Mouse (Mus musculus) midbrain, postnatal 0 days (tissue): ENCODE measurements around the gene Gab1. TPM values are rescaled to one million over a fixed set of nuclear protein-coding genes. Genes with fewer than 3 reads are reported as not detected.

ENCODE experiments used
- ATAC-seq: fragments of 200-750 bp; cut with Nextera tagmentation; 2 replicates; pipeline ENCODE4 v1.8.0; 2017; ENCODE audit warnings: moderate number of reproducible peaks, mild to moderate bottlenecking, moderate TSS enrichment, moderate library complexity; ENCODE audit not compliant: low FRiP score
- DNase-seq: peaks from one replicate; pipeline ENCODE4 v3.0.0-alpha.2; 2015; ENCODE audit warnings: low spot score
- H3K27ac ChIP-seq: fragments of 300-500 bp; sonication (generic); 2 replicates; pipeline ENCODE4 v1.5.1; 2014; ENCODE audit warnings: low read depth, mild to moderate bottlenecking, low read length, mixed read lengths
- H3K27me3 ChIP-seq: fragments of 300-500 bp; sonication (generic); 2 replicates; pipeline ENCODE4 v1.6.1; 2014; ENCODE audit warnings: low read length, control low read depth, mixed read lengths; ENCODE audit not compliant: insufficient read depth
- H3K36me3 ChIP-seq: fragments of 300-500 bp; sonication (generic); 2 replicates; pipeline ENCODE4 v1.6.1; 2014; ENCODE audit warnings: low read length, control low read depth, mixed read lengths; ENCODE audit not compliant: insufficient read depth
- H3K4me1 ChIP-seq: fragments of 300-500 bp; sonication (generic); 2 replicates; pipeline ENCODE4 v1.6.1; 2014; ENCODE audit warnings: mild to moderate bottlenecking, control low read depth, antibody characterized with exemption, low read length, mixed read lengths; ENCODE audit not compliant: insufficient read depth
- H3K4me2 ChIP-seq: fragments of 300-500 bp; sonication (generic); 2 replicates; pipeline ENCODE4 v1.6.1; 2014; ENCODE audit warnings: low read depth, mild to moderate bottlenecking, low read length, mixed read lengths; ENCODE audit not compliant: poor library complexity, severe bottlenecking
- H3K4me3 ChIP-seq: fragments of 300-500 bp; sonication (generic); 2 replicates; pipeline ENCODE4 v1.5.1; 2014; ENCODE audit warnings: low read depth, mild to moderate bottlenecking, low read length, moderate library complexity
- H3K9ac ChIP-seq: fragments of 300-500 bp; sonication (generic); replicated peaks from 2 replicates; pipeline ENCODE4 v1.6.1; 2014; ENCODE audit warnings: mild to moderate bottlenecking, low read length, moderate library complexity, mixed read lengths; ENCODE audit not compliant: poor library complexity, severe bottlenecking
- H3K9me3 ChIP-seq: fragments of 300-500 bp; sonication (generic); 2 replicates; pipeline ENCODE4 v1.6.1; 2016; ENCODE audit warnings: low read length, control low read depth
- CTCF ChIP-seq: IDR thresholded peaks from 2 replicates; pipeline ENCODE4 v1.5.1; 2016; ENCODE audit warnings: antibody characterized with exemption, mild to moderate bottlenecking
- WGBS: fragments of 180-500 bp; shearing (Covaris S2); extraction: QIAGEN DNeasy Blood & Tissue Kit; methylation state at CpG from one replicate; pipeline ENCODE4 v1.1.7; 2014; 5-methylcytosine and 5-hydroxymethylcytosine counted together
- polyA plus RNA-seq: library from polyadenylated mRNA; unstranded; fragments of >200 nt; fragmentation: Nextera tagmentation; extraction: Ambion mirVana; gene quantifications from 2 replicates; pipeline ENCODE4 v1.2.1, GENCODE M21; 2015
- total RNA-seq: library from RNA; depleted of rRNA; stranded (reverse); fragments of >200 nt; gene quantifications from 2 replicates; pipeline ENCODE4 v1.2.3, GENCODE M21; 2014

The Gab1 gene
- total and polyA plus RNA-seq, 2 experiments from 2014 or later = 8.7 to 20.5 TPM

DNA sequence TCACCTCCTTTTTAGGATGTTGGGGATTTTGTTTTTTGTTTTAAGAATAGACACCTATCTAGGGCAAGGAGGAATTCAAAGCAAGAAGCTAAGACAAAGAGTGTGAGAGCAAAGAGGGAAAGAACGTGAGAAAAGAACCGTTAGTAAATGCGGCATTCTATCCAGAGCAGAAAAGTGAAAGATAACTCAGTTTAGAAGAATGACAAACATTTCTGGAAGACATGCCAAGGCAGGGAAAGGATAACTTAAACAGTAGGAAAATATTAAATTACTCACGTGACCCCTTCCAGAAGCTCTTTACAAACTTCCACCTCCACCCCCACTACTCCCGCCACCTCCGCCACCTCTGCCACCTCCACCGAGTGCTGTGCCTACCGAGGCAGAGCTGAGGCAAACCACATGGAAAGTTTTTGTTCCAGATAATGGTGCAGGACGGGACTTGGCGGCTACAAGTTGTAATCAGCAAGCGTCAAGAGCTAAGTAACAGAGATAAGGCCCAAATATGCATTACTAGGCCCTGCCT, 11.5 kb downstream of the Gab1 start:
- WGBS = 80% methylated on average over 11 of the region's 11 CpGs
- H3K27ac ChIP-seq = 0 out of 2 replicates have a peak overlapping the region, but pooled peaks have one; percentile 4

DNA sequence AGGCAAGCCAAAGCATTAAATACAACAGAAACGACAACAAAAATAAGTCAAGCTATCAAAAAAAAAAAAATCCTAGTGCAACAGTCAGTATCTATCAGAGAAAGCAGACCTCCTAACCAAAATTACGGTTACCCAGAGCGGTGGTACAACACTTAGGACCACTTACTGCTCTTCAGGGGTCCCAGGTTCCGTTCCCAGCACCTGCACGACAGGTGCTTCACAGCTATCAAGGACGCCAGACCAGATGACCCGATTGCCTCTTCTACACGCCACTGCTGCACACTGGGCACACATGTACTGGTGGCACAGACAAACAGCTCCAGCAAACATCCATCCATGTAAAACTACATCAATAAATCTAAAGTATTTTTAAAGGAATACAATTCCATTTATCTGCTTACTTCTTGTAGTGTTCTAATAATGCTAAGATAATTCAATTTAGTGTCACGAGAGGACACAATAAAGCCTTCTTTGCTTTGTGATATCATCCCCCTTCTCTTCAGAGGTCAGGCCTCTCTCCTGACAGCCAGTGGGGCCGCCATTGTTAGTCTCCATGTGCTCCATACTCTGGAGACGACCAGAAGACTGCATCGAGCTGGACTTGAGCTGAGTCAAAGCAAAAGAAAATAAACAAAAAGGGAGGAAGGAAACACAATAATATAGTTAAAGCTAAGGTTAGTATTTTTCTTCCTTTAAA, 12.2 kb downstream of the Gab1 start:
- WGBS = 87% methylated on average over 12 of the region's 12 CpGs
- Histone ChIP-seq H3K4me1 (no peaks in the 10 kb centered on the region), H3K36me3 (no peaks in the 10 kb centered on the region), H3K27me3 (no peaks in the 10 kb centered on the region), H3K4me3 (no peak overlapping the region), H3K9me3 (no peaks in the 10 kb centered on the region), H3K9ac (no peak overlapping the region), H3K27ac (no peak overlapping the region), H3K4me2 (no peak overlapping the region)
- DNase-seq (no peak), ATAC-seq (no peak)
- no peak for TF ChIP-seq CTCF

More for the DNA sequence above, 11.5 kb downstream of the Gab1 start:
- Histone ChIP-seq H3K4me1 (no peaks in the 10 kb centered on the region), H3K36me3 (no peaks in the 10 kb centered on the region), H3K9ac (no peak overlapping the region), H3K27me3 (no peaks in the 10 kb centered on the region), H3K4me3 (no peak overlapping the region), H3K9me3 (no peaks in the 10 kb centered on the region), H3K4me2 (no peak overlapping the region)
- DNase-seq (no peak), ATAC-seq (no peak)
- TF ChIP-seq CTCF = no peak

DNA sequence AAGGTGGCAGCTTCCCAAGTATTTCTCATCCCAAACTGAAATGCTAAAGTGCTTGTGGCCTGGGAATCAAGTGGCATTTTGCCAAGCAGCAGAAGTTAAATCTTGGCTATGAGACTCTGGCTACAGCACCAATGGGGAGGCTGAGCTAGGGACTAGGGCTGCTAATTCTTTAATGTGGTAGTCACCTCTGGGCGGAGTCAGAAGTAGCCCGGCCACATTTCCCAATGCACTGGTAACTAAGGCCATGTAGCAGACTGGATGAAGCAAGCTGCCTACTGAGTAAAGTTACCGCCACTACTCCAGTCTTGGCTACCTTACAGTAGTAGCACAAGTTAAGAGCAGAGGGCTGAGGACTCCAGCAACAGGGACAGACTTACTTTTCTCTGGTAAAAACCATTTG, 12.7 kb downstream of the Gab1 start:
- H3K9me3 ChIP-seq = no peaks in the 10 kb centered on the region
- 74% methylated on average over 3 of the region's 3 CpGs for WGBS

DNA sequence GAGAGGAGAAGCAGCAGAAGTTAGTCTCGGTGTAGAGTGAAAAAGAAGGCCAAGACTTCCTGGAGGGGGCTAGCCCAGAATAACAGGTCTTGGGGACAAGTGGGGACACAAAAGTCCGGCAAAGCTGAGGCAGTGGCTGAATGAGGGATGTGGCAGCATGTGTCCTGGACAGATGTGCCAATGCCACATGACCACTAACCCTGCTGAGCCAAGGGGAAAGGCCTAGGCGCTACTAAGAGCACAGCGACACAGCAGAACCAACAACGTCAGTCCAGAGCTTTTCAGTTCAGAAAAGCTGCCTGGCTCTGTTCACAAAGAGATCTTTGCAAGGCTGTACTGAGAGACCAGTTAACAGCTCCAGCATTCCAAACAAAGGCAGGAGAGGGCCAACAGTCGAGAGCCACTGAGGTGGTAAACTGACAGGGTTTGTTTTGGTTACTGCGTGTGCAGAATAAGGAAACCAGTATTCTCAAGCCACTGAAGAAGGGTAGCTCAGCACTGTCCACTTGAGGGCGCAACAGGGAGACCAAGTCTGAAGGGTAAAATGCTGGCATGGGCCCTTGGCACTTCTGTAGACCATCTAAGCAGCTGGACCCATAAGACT, 15.0 kb downstream of the Gab1 start:
- Histone ChIP-seq H3K36me3 (no peaks in the 10 kb centered on the region), H3K27me3 (no peaks in the 10 kb centered on the region), H3K9ac (no peak overlapping the region), H3K4me3 (no peak overlapping the region), H3K4me1 (no peaks in the 10 kb centered on the region), H3K9me3 (no peaks in the 10 kb centered on the region), H3K27ac (0 out of 2 replicates have a peak overlapping the region, but pooled peaks have one; percentile 13), H3K4me2 (no peak overlapping the region)
- ATAC-seq = 0 out of 2 replicates have a peak, but pooled peaks have one; percentile 22
- peak; percentile 59 for DNase-seq
- TF ChIP-seq CTCF = peak; percentile 39
- WGBS = 56% methylated on average over 8 of the region's 8 CpGs

More for the DNA sequence above, 12.7 kb downstream of the Gab1 start:
- no peak for TF ChIP-seq CTCF
- Histone ChIP-seq H3K36me3 (no peaks in the 10 kb centered on the region), H3K27me3 (no peaks in the 10 kb centered on the region), H3K4me3 (no peak overlapping the region), H3K27ac (no peak overlapping the region), H3K4me2 (no peak overlapping the region), H3K9ac (no peak overlapping the region), H3K4me1 (no peaks in the 10 kb centered on the region)
- DNase-seq (peak; percentile 42), ATAC-seq (no peak)

DNA sequence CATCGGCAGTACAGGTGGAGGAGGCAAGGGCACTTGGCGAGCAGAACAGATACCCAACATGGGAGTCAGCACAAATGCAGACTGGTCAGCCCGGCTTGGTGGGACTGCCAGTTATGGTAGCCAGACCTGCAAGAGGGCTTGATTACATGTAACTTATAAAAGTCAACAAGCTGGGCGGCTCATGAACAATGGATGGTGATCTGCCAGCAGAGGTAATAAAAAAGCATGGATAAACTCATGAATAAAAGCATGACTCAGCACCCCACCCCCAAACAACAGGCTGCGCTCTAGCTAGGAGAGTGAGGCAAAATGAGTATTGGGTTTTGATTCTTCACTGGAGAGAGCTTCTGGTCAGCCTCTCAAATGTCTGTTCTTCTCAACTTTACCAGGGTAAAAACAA, 16.9 kb downstream of the Gab1 start:
- H3K4me3 ChIP-seq = no peak overlapping the region
- H3K4me2 ChIP-seq = no peak overlapping the region
- WGBS = 90% methylated on average over 5 of the region's 5 CpGs
- no peak overlapping the region for H3K9ac ChIP-seq
- DNase-seq (no peak), ATAC-seq (no peak)
- H3K4me1 ChIP-seq = no peaks in the 10 kb centered on the region
- TF ChIP-seq CTCF = no peak
- H3K27ac ChIP-seq = no peak overlapping the region
- no peaks in the 10 kb centered on the region for H3K27me3 ChIP-seq
- no peaks in the 10 kb centered on the region for H3K9me3 ChIP-seq
- H3K36me3 ChIP-seq = no peaks in the 10 kb centered on the region

DNA sequence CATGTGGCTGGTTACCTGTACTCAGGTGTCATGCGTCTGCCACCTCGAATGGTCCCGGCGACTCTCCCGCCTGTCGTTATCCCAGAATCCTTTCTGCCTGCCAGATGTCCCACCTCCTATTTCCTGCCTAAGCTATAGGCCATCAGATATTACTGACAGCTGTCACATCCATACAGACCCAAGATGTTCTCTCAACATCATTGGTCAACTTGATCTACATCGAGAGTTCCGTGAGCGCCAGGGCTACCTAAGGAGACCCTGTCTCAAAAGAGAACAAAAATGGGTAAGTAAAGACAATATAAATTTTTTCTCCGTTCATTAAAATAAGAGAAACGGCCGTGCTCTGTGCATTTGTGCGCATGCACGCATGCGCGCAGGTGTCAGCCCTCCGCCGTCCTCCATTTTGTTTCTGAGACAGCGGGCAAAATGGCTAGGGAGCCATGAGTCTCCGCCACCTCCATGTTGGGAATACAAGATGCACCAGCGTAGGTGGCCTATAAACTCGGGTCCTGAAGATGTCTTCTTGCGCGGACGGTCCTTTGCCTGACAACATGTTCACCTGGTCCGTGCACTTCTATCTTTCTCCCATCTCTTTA, 21.0 kb downstream of the Gab1 start:
- TF ChIP-seq CTCF = no peak
- H3K36me3 ChIP-seq = no peaks in the 10 kb centered on the region
- H3K9me3 ChIP-seq = no peaks in the 10 kb centered on the region
- no peaks in the 10 kb centered on the region for H3K4me1 ChIP-seq
- no peak overlapping the region for H3K4me3 ChIP-seq
- 98% methylated on average over 26 of the region's 26 CpGs for WGBS
- ATAC-seq (no peak), DNase-seq (no peak)
- H3K9ac ChIP-seq = no peak overlapping the region
- no peaks in the 10 kb centered on the region for H3K27me3 ChIP-seq
- no peak overlapping the region for H3K27ac ChIP-seq
- H3K4me2 ChIP-seq = no peak overlapping the region
